Mouse (Mus musculus): Measurements from ENCODE around the gene Ccdc34. TPM values are rescaled to one million over a fixed set of nuclear protein-coding genes. Genes with fewer than 3 reads are reported as not detected.

Gene Ccdc34
- polyA plus RNA-seq, 1 experiment from 2014 or later = 33.5 TPM

- Histone ChIP-seq H3K4me3 (replicated peaks; ENCODE audit: low read length) (no peak overlapping the region), H3K9me3 (ENCODE audit: control insufficient read depth, low read length) (no peaks in the 10 kb centered on the region), H3K9ac (replicated peaks; ENCODE audit: low read depth, low read length) (no peak overlapping the region), H3K4me1 (replicated peaks; ENCODE audit: control insufficient read depth, insufficient read depth, low read length) (peaks cover 15% of the 10 kb centered on the region), H3K36me3 (ENCODE audit: control insufficient read depth, insufficient read depth) (no peaks in the 10 kb centered on the region), H3K27ac (ENCODE audit: low read length) (no peak overlapping the region), H3K4me2 (ENCODE audit: low read length) (no peak overlapping the region), H3K27me3 (replicated peaks; ENCODE audit: control insufficient read depth, insufficient read depth, low read length) (no peaks in the 10 kb centered on the region)
- 30% methylated on average over 10 of the region's 10 CpGs for WGBS
- ATAC-seq = peak; percentile 70
Observed at GRCm38 (mm10) chr2:110179669-110180315, 162.2 kb downstream of the Ccdc34 start.

GRCm38 (mm10) chr2:110180316-110180670 is 162.7 kb downstream of the Ccdc34 start:
- H3K27ac ChIP-seq (ENCODE audit: low read length) = no peak overlapping the region
- no peak overlapping the region for H3K4me3 ChIP-seq (replicated peaks; ENCODE audit: low read length)
- no peak for ATAC-seq
- 77% methylated on average over 7 of the region's 7 CpGs for WGBS
- H3K27me3 ChIP-seq (replicated peaks; ENCODE audit: control insufficient read depth, insufficient read depth, low read length) = no peaks in the 10 kb centered on the region
- no peaks in the 10 kb centered on the region for H3K9me3 ChIP-seq (ENCODE audit: control insufficient read depth, low read length)
- no peak overlapping the region for H3K4me2 ChIP-seq (ENCODE audit: low read length)
- H3K4me1 ChIP-seq (replicated peaks; ENCODE audit: control insufficient read depth, insufficient read depth, low read length) = peaks cover 15% of the 10 kb centered on the region
- no peak overlapping the region for H3K9ac ChIP-seq (replicated peaks; ENCODE audit: low read depth, low read length)
- H3K36me3 ChIP-seq (ENCODE audit: control insufficient read depth, insufficient read depth) = no peaks in the 10 kb centered on the region

- 81% methylated on average over 6 of the region's 6 CpGs for WGBS
- no peak overlapping the region for H3K9ac ChIP-seq (replicated peaks; ENCODE audit: low read depth, low read length)
- no peak overlapping the region for H3K4me3 ChIP-seq (replicated peaks; ENCODE audit: low read length)
- no peaks in the 10 kb centered on the region for H3K36me3 ChIP-seq (ENCODE audit: control insufficient read depth, insufficient read depth)
- no peaks in the 10 kb centered on the region for H3K27me3 ChIP-seq (replicated peaks; ENCODE audit: control insufficient read depth, insufficient read depth, low read length)
- H3K27ac ChIP-seq (ENCODE audit: low read length) = no peak overlapping the region
- H3K9me3 ChIP-seq (ENCODE audit: control insufficient read depth, low read length) = no peaks in the 10 kb centered on the region
- H3K4me2 ChIP-seq (ENCODE audit: low read length) = no peak overlapping the region
- peaks cover 15% of the 10 kb centered on the region for H3K4me1 ChIP-seq (replicated peaks; ENCODE audit: control insufficient read depth, insufficient read depth, low read length)
- no peak for ATAC-seq
Observed at GRCm38 (mm10) chr2:110181666-110182065, 164.0 kb downstream of the Ccdc34 start.

- H3K4me2 ChIP-seq (ENCODE audit: low read length) = no peak overlapping the region
- ATAC-seq = peak; percentile 41; the same call in 1 of the 2 replicates
- WGBS = 30% methylated on average over 6 of the region's 6 CpGs
- no peaks in the 10 kb centered on the region for H3K9me3 ChIP-seq (ENCODE audit: control insufficient read depth, low read length)
- no peak overlapping the region for H3K4me3 ChIP-seq (replicated peaks; ENCODE audit: low read length)
- no peaks in the 10 kb centered on the region for H3K36me3 ChIP-seq (ENCODE audit: control insufficient read depth, insufficient read depth)
- no peak overlapping the region for H3K9ac ChIP-seq (replicated peaks; ENCODE audit: low read depth, low read length)
- no peak overlapping the region for H3K27ac ChIP-seq (ENCODE audit: low read length)
- no peaks in the 10 kb centered on the region for H3K27me3 ChIP-seq (replicated peaks; ENCODE audit: control insufficient read depth, insufficient read depth, low read length)
- H3K4me1 ChIP-seq (replicated peaks; ENCODE audit: control insufficient read depth, insufficient read depth, low read length) = peaks cover 15% of the 10 kb centered on the region
Observed at GRCm38 (mm10) chr2:110182248-110182647, 164.6 kb downstream of the Ccdc34 start.

GRCm38 (mm10) chr2:110182795-110183486 is 165.3 kb downstream of the Ccdc34 start:
- H3K9ac ChIP-seq (replicated peaks; ENCODE audit: low read depth, low read length) = no peak overlapping the region
- no peak overlapping the region for H3K4me2 ChIP-seq (ENCODE audit: low read length)
- peaks cover 15% of the 10 kb centered on the region for H3K4me1 ChIP-seq (replicated peaks; ENCODE audit: control insufficient read depth, insufficient read depth, low read length)
- H3K9me3 ChIP-seq (ENCODE audit: control insufficient read depth, low read length) = no peaks in the 10 kb centered on the region
- no peak overlapping the region for H3K27ac ChIP-seq (ENCODE audit: low read length)
- WGBS = 75% methylated on average over 4 of the region's 4 CpGs
- ATAC-seq = no peak
- H3K4me3 ChIP-seq (replicated peaks; ENCODE audit: low read length) = no peak overlapping the region
- no peaks in the 10 kb centered on the region for H3K27me3 ChIP-seq (replicated peaks; ENCODE audit: control insufficient read depth, insufficient read depth, low read length)
- no peaks in the 10 kb centered on the region for H3K36me3 ChIP-seq (ENCODE audit: control insufficient read depth, insufficient read depth)

GRCm38 (mm10) chr2:110184071-110184470 is 166.5 kb downstream of the Ccdc34 start:
- no peak overlapping the region for H3K27ac ChIP-seq (ENCODE audit: low read length)
- peaks cover 15% of the 10 kb centered on the region for H3K4me1 ChIP-seq (replicated peaks; ENCODE audit: control insufficient read depth, insufficient read depth, low read length)
- no peak overlapping the region for H3K4me3 ChIP-seq (replicated peaks; ENCODE audit: low read length)
- H3K27me3 ChIP-seq (replicated peaks; ENCODE audit: control insufficient read depth, insufficient read depth, low read length) = no peaks in the 10 kb centered on the region
- no peak overlapping the region for H3K9ac ChIP-seq (replicated peaks; ENCODE audit: low read depth, low read length)
- no peak overlapping the region for H3K4me2 ChIP-seq (ENCODE audit: low read length)
- no peak for ATAC-seq
- 100% methylated on average over 1 of the region's 1 CpGs for WGBS
- no peaks in the 10 kb centered on the region for H3K36me3 ChIP-seq (ENCODE audit: control insufficient read depth, insufficient read depth)
- H3K9me3 ChIP-seq (ENCODE audit: control insufficient read depth, low read length) = no peaks in the 10 kb centered on the region

GRCm38 (mm10) chr2:110186427-110186980 is 168.9 kb downstream of the Ccdc34 start:
- 65% methylated on average over 6 of the region's 6 CpGs for WGBS
- Histone ChIP-seq H3K4me1 (replicated peaks; ENCODE audit: control insufficient read depth, insufficient read depth, low read length) (peaks cover 4% of the 10 kb centered on the region; the same call in 1 of the 2 replicates), H3K4me2 (ENCODE audit: low read length) (no peak overlapping the region), H3K4me3 (replicated peaks; ENCODE audit: low read length) (no peak overlapping the region), H3K9ac (replicated peaks; ENCODE audit: low read depth, low read length) (no peak overlapping the region), H3K27me3 (replicated peaks; ENCODE audit: control insufficient read depth, insufficient read depth, low read length) (no peaks in the 10 kb centered on the region), H3K27ac (ENCODE audit: low read length) (no peak overlapping the region), H3K36me3 (ENCODE audit: control insufficient read depth, insufficient read depth) (no peaks in the 10 kb centered on the region), H3K9me3 (ENCODE audit: control insufficient read depth, low read length) (no peaks in the 10 kb centered on the region)
- no peak for ATAC-seq

GRCm38 (mm10) chr2:110188696-110189397 is 171.2 kb downstream of the Ccdc34 start:
- H3K4me2 ChIP-seq (ENCODE audit: low read length) = no peak overlapping the region
- no peaks in the 10 kb centered on the region for H3K36me3 ChIP-seq (ENCODE audit: control insufficient read depth, insufficient read depth)
- H3K27ac ChIP-seq (ENCODE audit: low read length) = no peak overlapping the region
- H3K4me3 ChIP-seq (replicated peaks; ENCODE audit: low read length) = no peak overlapping the region
- no peaks in the 10 kb centered on the region for H3K9me3 ChIP-seq (ENCODE audit: control insufficient read depth, low read length)
- ATAC-seq = no peak
- no peaks in the 10 kb centered on the region for H3K27me3 ChIP-seq (replicated peaks; ENCODE audit: control insufficient read depth, insufficient read depth, low read length)
- H3K9ac ChIP-seq (replicated peaks; ENCODE audit: low read depth, low read length) = no peak overlapping the region
- 88% methylated on average over 4 of the region's 4 CpGs for WGBS
- peaks cover 10% of the 10 kb centered on the region for H3K4me1 ChIP-seq (replicated peaks; ENCODE audit: control insufficient read depth, insufficient read depth, low read length)

- 97% methylated on average over 2 of the region's 2 CpGs for WGBS
- Histone ChIP-seq H3K4me2 (ENCODE audit: low read length) (no peak overlapping the region), H3K9me3 (ENCODE audit: control insufficient read depth, low read length) (no peaks in the 10 kb centered on the region), H3K4me3 (replicated peaks; ENCODE audit: low read length) (no peak overlapping the region), H3K27ac (ENCODE audit: low read length) (no peak overlapping the region), H3K4me1 (replicated peaks; ENCODE audit: control insufficient read depth, insufficient read depth, low read length) (peaks cover 10% of the 10 kb centered on the region), H3K27me3 (replicated peaks; ENCODE audit: control insufficient read depth, insufficient read depth, low read length) (no peaks in the 10 kb centered on the region), H3K9ac (replicated peaks; ENCODE audit: low read depth, low read length) (no peak overlapping the region), H3K36me3 (ENCODE audit: control insufficient read depth, insufficient read depth) (no peaks in the 10 kb centered on the region)
- ATAC-seq = no peak
Observed at GRCm38 (mm10) chr2:110190416-110190815, 172.8 kb downstream of the Ccdc34 start.
